In the genomic region with DNA sequence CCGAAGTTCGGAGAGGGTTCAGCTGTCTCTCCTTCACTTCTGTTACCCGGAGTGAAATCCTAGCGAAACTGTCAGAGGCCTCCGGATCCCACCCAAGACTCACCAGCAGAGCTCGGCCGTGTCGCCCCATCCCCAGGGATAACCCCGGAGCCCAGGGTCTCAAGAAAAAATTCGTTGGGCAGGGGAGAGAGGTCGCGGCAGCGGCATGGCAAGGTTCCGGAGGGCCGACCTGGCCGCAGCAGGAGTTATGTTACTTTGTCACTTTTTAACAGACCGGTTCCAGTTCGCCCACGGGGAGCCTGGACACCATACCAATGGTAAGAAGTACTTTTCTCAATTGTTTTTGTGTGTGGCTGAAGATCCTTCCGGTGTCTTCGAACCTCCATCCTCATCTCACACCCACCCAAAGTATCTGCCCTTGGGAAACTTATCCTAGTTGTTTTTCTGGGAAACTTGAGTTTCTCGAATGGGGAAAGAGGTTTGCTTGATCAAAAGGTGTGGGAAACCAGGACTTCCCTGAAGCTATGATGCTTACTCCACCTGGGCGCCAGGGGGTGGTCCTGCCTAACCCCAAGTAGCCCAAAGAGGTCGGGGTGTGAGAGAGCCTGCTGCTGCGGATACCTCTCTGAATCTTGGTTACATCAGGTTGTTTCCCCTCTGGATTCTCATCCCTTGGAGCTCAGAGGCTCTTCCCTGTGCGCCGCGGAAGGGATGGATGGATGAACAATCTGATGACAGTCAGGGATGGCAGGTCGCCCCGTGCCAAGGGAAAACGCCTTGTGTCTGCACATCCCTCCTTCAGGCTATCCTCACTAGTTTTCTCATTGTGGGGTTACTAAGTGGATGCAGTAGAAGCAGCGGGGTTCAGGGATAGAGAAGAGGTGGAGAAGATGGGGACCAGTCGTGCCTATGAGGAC, we compare ENCODE assay signal across 8 mouse cellular contexts. TPM values are rescaled to one million over a fixed set of nuclear protein-coding genes. Genes with fewer than 3 reads are reported as not detected.
DNase-seq lines count a peak whose midpoint lies in the region; ATAC-seq and TF ChIP-seq lines count a peak whose summit lies in the region.

No protein-coding gene starts in this region.

- DNase-seq in embryo, embryonic 10 days (ENCODE audit: low spot score), result peak; percentile 42
- no peak for DNase-seq in embryo, embryonic 9.5 days (ENCODE audit: extremely low spot score)
- DNase-seq in ZHBTc4 (ENCODE audit: low read depth, low spot score), result peak; percentile 33
- peak; percentile 36 for DNase-seq in hindbrain, embryonic 11.5 days (ENCODE audit: low spot score)
- DNase-seq in urinary bladder, postnatal 25 days (ENCODE audit: low spot score), result peak; percentile 28

- peak overlapping the region; percentile 68 for H3K9ac ChIP-seq in embryonic facial prominence, embryonic 12.5 days
- H3K9ac ChIP-seq in hindbrain, embryonic 11.5 days (ENCODE audit: low read depth, low read length), result peak overlapping the region; percentile 64
- H3K9ac ChIP-seq in limb, embryonic 12.5 days (replicated peaks), result peak overlapping the region; percentile 77

- H3K36me3 ChIP-seq in embryonic facial prominence, embryonic 12.5 days, result no peaks in the 10 kb centered on the region
- H3K36me3 ChIP-seq in hindbrain, embryonic 11.5 days (ENCODE audit: control insufficient read depth, insufficient read depth, low read length), result no peaks in the 10 kb centered on the region
- no peaks in the 10 kb centered on the region for H3K36me3 ChIP-seq in limb, embryonic 12.5 days
- H3K36me3 ChIP-seq in myocyte (ENCODE audit: control insufficient read depth, insufficient read depth), result no peaks in the 10 kb centered on the region

- ATAC-seq in embryonic facial prominence, embryonic 12.5 days (ENCODE audit: insufficient number of reproducible peaks, insufficient read depth, low FRiP score, low TSS enrichment), result no peak
- ATAC-seq in hindbrain, embryonic 11.5 days (ENCODE audit: low FRiP score), result no peak; the same call in 1 of the 2 replicates
- no peak for ATAC-seq in limb, embryonic 12.5 days (ENCODE audit: insufficient number of reproducible peaks, insufficient read depth, low FRiP score, low TSS enrichment, low read depth)

- no peaks in the 10 kb centered on the region for H3K27me3 ChIP-seq in embryonic facial prominence, embryonic 12.5 days
- peaks cover 3% of the 10 kb centered on the region; the same call in 1 of the 2 replicates for H3K27me3 ChIP-seq in hindbrain, embryonic 11.5 days (ENCODE audit: control insufficient read depth, insufficient read depth, low read length)
- no peaks in the 10 kb centered on the region for H3K27me3 ChIP-seq in limb, embryonic 12.5 days
- H3K27me3 ChIP-seq in myocyte (ENCODE audit: control insufficient read depth, insufficient read depth, insufficient read length), result no peaks in the 10 kb centered on the region

- H3K9me3 ChIP-seq in embryonic facial prominence, embryonic 12.5 days, result no peaks in the 10 kb centered on the region
- H3K9me3 ChIP-seq in hindbrain, embryonic 11.5 days (ENCODE audit: control insufficient read depth, low read length), result no peaks in the 10 kb centered on the region
- no peaks in the 10 kb centered on the region for H3K9me3 ChIP-seq in limb, embryonic 12.5 days

- TF ChIP-seq POLR2A in myocyte (IDR thresholded peaks at IDR 0.05; ENCODE audit: insufficient read length, low read depth), result no peak

- H3K79me2 ChIP-seq in myocyte (ENCODE audit: control insufficient read depth, insufficient read depth), result no peaks in the 10 kb centered on the region

- H3K4me2 ChIP-seq in embryonic facial prominence, embryonic 12.5 days (replicated peaks), result peak overlapping the region; percentile 70
- H3K4me2 ChIP-seq in hindbrain, embryonic 11.5 days (replicated peaks; ENCODE audit: low read depth, low read length), result peak overlapping the region; percentile 87
- H3K4me2 ChIP-seq in limb, embryonic 12.5 days, result peak overlapping the region; percentile 78
- H3K4me2 ChIP-seq in myocyte (ENCODE audit: low read depth), result peak overlapping the region; percentile 48

- H3K4me1 ChIP-seq in embryonic facial prominence, embryonic 12.5 days, result 0 out of 2 replicates have a peak, but pooled peaks cover 3% of the 10 kb centered on the region
- H3K4me1 ChIP-seq in hindbrain, embryonic 11.5 days (replicated peaks; ENCODE audit: control insufficient read depth, insufficient read depth, low read length), result no peaks in the 10 kb centered on the region
- peaks cover 19% of the 10 kb centered on the region for H3K4me1 ChIP-seq in limb, embryonic 12.5 days (replicated peaks)

- WGBS in embryonic facial prominence, embryonic 12.5 days, result 2% methylated on average over 33 of the region's 33 CpGs
- WGBS in hindbrain, embryonic 11.5 days, result 2% methylated on average over 33 of the region's 33 CpGs
- 1% methylated on average over 33 of the region's 33 CpGs for WGBS in limb, embryonic 12.5 days

- H3K27ac ChIP-seq in embryonic facial prominence, embryonic 12.5 days, result peak overlapping the region; percentile 89
- peak overlapping the region; percentile 24; the same call in 1 of the 2 replicates for H3K27ac ChIP-seq in hindbrain, embryonic 11.5 days (ENCODE audit: low read depth, low read length)
- peak overlapping the region; percentile 82 for H3K27ac ChIP-seq in limb, embryonic 12.5 days

- H3K4me3 ChIP-seq in embryonic facial prominence, embryonic 12.5 days, result peak overlapping the region; percentile 60
- peak overlapping the region; percentile 62 for H3K4me3 ChIP-seq in hindbrain, embryonic 11.5 days (ENCODE audit: low read depth, low read length)
- H3K4me3 ChIP-seq in limb, embryonic 12.5 days (replicated peaks), result peak overlapping the region; percentile 59
- H3K4me3 ChIP-seq in myocyte, result no peak overlapping the region

- no peak overlapping the region for H3ac ChIP-seq in myocyte (ENCODE audit: control insufficient read depth, insufficient read length)

TF ChIP-seq in myocyte, 11 proteins besides CTCF, POLR2A, EP300 and RAD21:
- TF ChIP-seq SRF (IDR thresholded peaks at IDR 0.05; ENCODE audit: control insufficient read depth, insufficient read length, low read depth), result no peak
- no peak for TF ChIP-seq MYOD1 (IDR thresholded peaks at IDR 0.05; ENCODE audit: control insufficient read depth in 1 of 3, insufficient read length in 2 of 3, low read depth in 2 of 3)
- no peak for TF ChIP-seq MAX (IDR thresholded peaks at IDR 0.05; ENCODE audit: low read depth)
- TF ChIP-seq E2F4 (IDR thresholded peaks at IDR 0.05; ENCODE audit: insufficient read depth), result no peak
- TF ChIP-seq REST (IDR thresholded peaks at IDR 0.05; ENCODE audit: insufficient read depth, insufficient read length), result no peak
- TF ChIP-seq MYOG (IDR thresholded peaks at IDR 0.05; ENCODE audit: control insufficient read depth in 1 of 3, insufficient read depth in 1 of 3, insufficient read length in 2 of 3, low read depth in 2 of 3), result no peak
- no peak for TF ChIP-seq POLR2AphosphoS2 (IDR thresholded peaks at IDR 0.05; ENCODE audit: insufficient read length, low read depth)
- TF ChIP-seq USF1 (IDR thresholded peaks at IDR 0.05; ENCODE audit: low read depth), result no peak
- no peak for TF ChIP-seq TCF3 (IDR thresholded peaks at IDR 0.05; ENCODE audit: insufficient read length, low read depth)
- no peak for TF ChIP-seq CEBPB (IDR thresholded peaks at IDR 0.05; ENCODE audit: insufficient read depth, poor library complexity, severe bottlenecking)
- no peak for TF ChIP-seq TCF12 (IDR thresholded peaks at IDR 0.05; ENCODE audit: insufficient read depth, poor library complexity, severe bottlenecking)
TF ChIP-seq in myocyte: peak in this region for 0.

RNA-seq across cellular contexts. Expression of gene Plxdc2, which starts 1.1 kb away (rescaled TPM):
- 28.0 and 32.1 TPM in 2 replicates for polyA plus RNA-seq in embryonic facial prominence, embryonic 12.5 days (2016; fragmentation: Nextera tagmentation; extraction: Ambion mirVana)
- polyA plus RNA-seq in hindbrain, embryonic 11.5 days (2014; fragmentation: Nextera tagmentation; extraction: Ambion mirVana), result 14.3 and 19.7 TPM in 2 replicates
- polyA plus RNA-seq in limb, embryonic 12.5 days (2016; fragmentation: Nextera tagmentation; extraction: Ambion mirVana), result 23.1 and 27.9 TPM in 2 replicates
- 0.16 TPM for polyA plus RNA-seq in myocyte (2012; fragmentation: generic; extraction: Trizol)

Comparison
In these comparisons a context has a peak if more than half of its experiments do, and no peak if none do; other contexts are left out.
1. H3K27ac ChIP-seq: peak in every context shown above with its lines; median percentile 89 in embryonic facial prominence, embryonic 12.5 days; 82 in limb, embryonic 12.5 days; 24 in hindbrain, embryonic 11.5 days.
2. RNA of gene Plxdc2, which starts 1.1 kb away (polyA plus RNA-seq): 28.0 to 32.1 TPM in embryonic facial prominence, embryonic 12.5 days, 23.1 to 27.9 TPM in limb, embryonic 12.5 days and 14.3 to 19.7 TPM in hindbrain, embryonic 11.5 days; 0.16 TPM in myocyte (single experiment); every median in the first group is over 10 times any median in the second.
3. Peak in every context shown above with its lines, with median percentiles within 50 percentile points of each other: H3K4me2 ChIP-seq and H3K9ac ChIP-seq.